Mouse (Mus musculus): ENCODE measurements around the gene Commd1. TPM values are rescaled to one million over a fixed set of nuclear protein-coding genes. Genes with fewer than 3 reads are reported as not detected.

Commd1 gene
- polyA plus RNA-seq, 1 experiment from 2014 or later, result 372 TPM

DNA sequence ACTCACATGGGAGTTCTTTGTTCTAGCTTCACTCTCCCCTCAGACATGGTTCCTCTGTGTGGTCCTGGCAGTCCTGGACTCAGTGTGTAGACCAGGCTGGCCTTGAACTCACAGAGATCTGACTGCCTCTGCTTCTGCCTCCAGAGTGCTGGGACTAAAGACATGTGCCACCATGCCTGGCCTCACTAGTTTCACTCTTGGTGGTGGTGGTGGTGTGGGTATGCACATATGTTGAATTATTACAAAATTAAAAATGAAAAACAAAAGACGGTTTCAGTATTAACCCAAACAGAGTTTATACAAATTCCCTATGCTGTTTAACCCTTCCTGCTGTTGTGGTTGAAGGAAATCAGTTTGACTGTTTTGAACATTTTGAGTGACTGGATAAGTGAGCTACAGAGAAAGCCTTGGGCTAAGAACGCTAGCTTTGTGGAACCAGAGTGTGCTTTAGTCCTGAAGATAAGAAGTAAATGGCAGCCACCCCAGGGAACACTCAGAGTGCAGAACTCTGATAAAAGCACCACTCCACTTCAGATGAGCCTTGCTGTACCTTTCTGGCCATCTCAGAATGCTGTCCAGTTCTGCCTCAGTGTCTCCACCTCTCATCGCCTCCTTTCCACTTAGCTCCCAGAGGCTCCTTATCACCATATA is 105.4 kb downstream of the Commd1 start:
- H3K4me1 ChIP-seq, result peaks cover 11% of the 10 kb centered on the region
- H3K27ac ChIP-seq, result no peak overlapping the region
- no peak for ATAC-seq (ENCODE audit: low FRiP score, low read depth)
- no peaks in the 10 kb centered on the region for H3K27me3 ChIP-seq
- no peaks in the 10 kb centered on the region for H3K36me3 ChIP-seq
- H3K4me2 ChIP-seq (replicated peaks), result no peak overlapping the region
- H3K4me3 ChIP-seq, result no peak overlapping the region
- no peaks in the 10 kb centered on the region for H3K9me3 ChIP-seq
- H3K9ac ChIP-seq, result no peak overlapping the region
- 83% methylated on average over 3 of the region's 3 CpGs for WGBS

- H3K36me3 ChIP-seq, result no peaks in the 10 kb centered on the region
- no peaks in the 10 kb centered on the region for H3K9me3 ChIP-seq
- 73% methylated on average over 4 of the region's 4 CpGs for WGBS
- no peaks in the 10 kb centered on the region for H3K27me3 ChIP-seq
- H3K4me2 ChIP-seq (replicated peaks), result no peak overlapping the region
- H3K27ac ChIP-seq, result no peak overlapping the region
- no peak overlapping the region for H3K4me3 ChIP-seq
- ATAC-seq (ENCODE audit: low FRiP score, low read depth), result no peak
- H3K4me1 ChIP-seq, result peaks cover 11% of the 10 kb centered on the region
- no peak overlapping the region for H3K9ac ChIP-seq
Observed at GRCm38 (mm10) chr11:22875279-22875678, 106.9 kb downstream of the Commd1 start.

DNA sequence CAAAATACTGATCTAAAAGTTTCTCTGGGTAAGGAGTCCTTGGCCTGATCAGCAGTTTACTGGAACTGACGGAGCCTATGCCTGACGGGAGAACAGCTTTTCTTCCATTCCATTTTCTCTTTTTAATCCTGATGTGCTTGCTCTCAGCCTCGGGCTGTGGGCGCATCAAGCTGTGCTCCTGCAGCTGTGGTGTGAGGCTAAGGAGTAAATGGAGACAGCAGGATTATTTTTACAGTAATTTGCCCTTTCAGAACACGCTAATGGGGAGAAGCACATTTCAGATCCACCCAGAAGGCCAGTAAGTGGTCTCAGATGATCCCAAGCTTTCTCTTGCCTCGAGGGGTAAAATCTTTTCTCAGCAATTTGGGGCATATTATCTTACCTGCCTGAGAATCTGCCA is 107.4 kb downstream of the Commd1 start:
- WGBS, result 59% methylated on average over 6 of the region's 6 CpGs
- H3K9me3 ChIP-seq, result no peaks in the 10 kb centered on the region
- no peak overlapping the region for H3K4me3 ChIP-seq
- ATAC-seq (ENCODE audit: low FRiP score, low read depth), result no peak
- H3K27ac ChIP-seq, result no peak overlapping the region
- H3K4me2 ChIP-seq (replicated peaks), result no peak overlapping the region
- peaks cover 11% of the 10 kb centered on the region for H3K4me1 ChIP-seq
- no peak overlapping the region for H3K9ac ChIP-seq
- H3K27me3 ChIP-seq, result no peaks in the 10 kb centered on the region
- H3K36me3 ChIP-seq, result no peaks in the 10 kb centered on the region

- H3K27me3 ChIP-seq, result no peaks in the 10 kb centered on the region
- no peak overlapping the region for H3K27ac ChIP-seq
- no peaks in the 10 kb centered on the region for H3K36me3 ChIP-seq
- H3K9ac ChIP-seq, result no peak overlapping the region
- H3K4me1 ChIP-seq, result peaks cover 8% of the 10 kb centered on the region
- H3K4me2 ChIP-seq (replicated peaks), result no peak overlapping the region
- no peak overlapping the region for H3K4me3 ChIP-seq
- no peaks in the 10 kb centered on the region for H3K9me3 ChIP-seq
- no peak for ATAC-seq (ENCODE audit: low FRiP score, low read depth)
- 57% methylated on average over 4 of the region's 4 CpGs for WGBS
Observed at GRCm38 (mm10) chr11:22873383-22873782, 108.8 kb downstream of the Commd1 start.

GRCm38 (mm10) chr11:22872307-22872680 is 109.9 kb downstream of the Commd1 start:
- WGBS, result 36% methylated on average over 4 of the region's 4 CpGs
- ATAC-seq (ENCODE audit: low FRiP score, low read depth), result no peak

DNA sequence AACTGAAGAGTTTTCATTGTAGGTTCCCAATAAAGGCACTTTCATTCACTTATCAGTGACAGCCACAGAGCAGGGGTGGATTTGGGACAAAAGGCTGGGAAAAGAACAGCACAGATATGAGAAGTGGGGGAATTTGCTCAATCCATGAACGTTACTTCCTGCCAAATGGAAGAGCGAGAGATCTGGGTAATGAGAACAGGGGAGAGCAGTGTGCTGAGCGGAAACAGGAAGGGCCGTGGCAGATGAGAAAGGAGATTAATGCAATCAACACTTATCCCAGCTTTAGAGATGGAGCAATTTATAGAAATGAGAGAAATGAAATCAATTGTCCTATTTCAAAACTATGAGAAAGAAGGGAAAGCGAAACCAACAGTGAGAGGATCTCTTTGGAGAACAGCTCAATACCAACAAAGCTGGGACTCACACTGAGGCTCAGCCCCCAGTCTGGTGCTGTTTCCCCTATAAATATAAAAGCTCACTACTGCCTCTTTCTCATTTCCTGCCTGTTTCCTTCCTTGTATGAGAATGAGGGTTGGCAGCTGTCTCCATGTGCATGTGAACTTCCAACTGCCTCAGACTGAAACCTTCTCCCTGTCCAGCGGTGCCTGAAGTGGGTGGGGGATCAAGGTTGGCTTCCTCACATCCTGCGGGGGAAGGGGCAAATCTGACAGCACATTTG is 110.4 kb downstream of the Commd1 start:
- no peak for ATAC-seq (ENCODE audit: low FRiP score, low read depth)
- H3K27me3 ChIP-seq, result no peaks in the 10 kb centered on the region
- no peaks in the 10 kb centered on the region for H3K9me3 ChIP-seq
- no peaks in the 10 kb centered on the region for H3K36me3 ChIP-seq
- peaks cover 8% of the 10 kb centered on the region for H3K4me1 ChIP-seq
- no peak overlapping the region for H3K9ac ChIP-seq
- WGBS, result 61% methylated on average over 7 of the region's 7 CpGs
- H3K4me2 ChIP-seq (replicated peaks), result peak overlapping the region; percentile 25; the same call in 1 of the 2 replicates
- H3K27ac ChIP-seq, result no peak overlapping the region
- no peak overlapping the region for H3K4me3 ChIP-seq

More at GRCm38 (mm10) chr11:22872307-22872680, 109.9 kb downstream of the Commd1 start:
- H3K36me3 ChIP-seq, result no peaks in the 10 kb centered on the region
- H3K4me3 ChIP-seq, result no peak overlapping the region
- H3K4me1 ChIP-seq, result peaks cover 8% of the 10 kb centered on the region
- no peak overlapping the region; the same call in 1 of the 2 replicates for H3K27ac ChIP-seq
- H3K9me3 ChIP-seq, result no peaks in the 10 kb centered on the region
- H3K9ac ChIP-seq, result no peak overlapping the region
- H3K27me3 ChIP-seq, result no peaks in the 10 kb centered on the region
- H3K4me2 ChIP-seq (replicated peaks), result peak overlapping the region; percentile 25; the same call in 1 of the 2 replicates

- H3K9me3 ChIP-seq, result no peaks in the 10 kb centered on the region
- no peak overlapping the region for H3K4me2 ChIP-seq (replicated peaks)
- WGBS, result 85% methylated on average over 8 of the region's 8 CpGs
- no peak for ATAC-seq (ENCODE audit: low FRiP score, low read depth)
- no peak overlapping the region for H3K9ac ChIP-seq
- H3K36me3 ChIP-seq, result no peaks in the 10 kb centered on the region
- peaks cover 8% of the 10 kb centered on the region for H3K4me1 ChIP-seq
- H3K4me3 ChIP-seq, result no peak overlapping the region
- 0 out of 2 replicates have a peak, but pooled peaks cover 5% of the 10 kb centered on the region for H3K27me3 ChIP-seq
- no peak overlapping the region for H3K27ac ChIP-seq
Observed at GRCm38 (mm10) chr11:22868582-22868981, 113.6 kb downstream of the Commd1 start.

DNA sequence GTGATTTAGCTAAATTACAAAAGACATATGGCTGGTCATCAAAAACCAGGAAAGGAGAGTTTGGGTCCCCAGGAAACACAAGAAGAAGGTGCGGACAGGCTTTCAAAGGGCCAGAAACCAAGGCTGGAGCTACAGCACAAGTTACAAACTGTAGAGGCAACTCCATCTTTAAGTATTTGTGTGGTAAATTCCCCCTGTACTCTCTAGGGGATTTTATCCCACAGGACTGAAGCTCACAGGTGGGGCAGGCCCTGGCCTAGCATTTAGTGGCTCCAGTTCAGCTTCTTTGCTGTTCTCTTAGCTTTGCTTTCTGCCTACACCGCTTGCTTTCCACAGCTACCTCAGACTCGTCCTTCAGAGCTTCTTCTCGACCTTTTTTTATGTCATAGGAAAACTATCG is 114.5 kb downstream of the Commd1 start:
- H3K27me3 ChIP-seq, result 0 out of 2 replicates have a peak, but pooled peaks cover 12% of the 10 kb centered on the region
- H3K4me2 ChIP-seq (replicated peaks), result no peak overlapping the region
- H3K27ac ChIP-seq, result no peak overlapping the region
- H3K4me1 ChIP-seq, result peaks cover 8% of the 10 kb centered on the region
- no peaks in the 10 kb centered on the region for H3K9me3 ChIP-seq
- no peak overlapping the region for H3K4me3 ChIP-seq
- no peaks in the 10 kb centered on the region for H3K36me3 ChIP-seq
- ATAC-seq (ENCODE audit: low FRiP score, low read depth), result no peak
- H3K9ac ChIP-seq, result no peak overlapping the region
- WGBS, result 85% methylated on average over 5 of the region's 5 CpGs

GRCm38 (mm10) chr11:22865635-22866246 is 116.4 kb downstream of the Commd1 start:
- Histone ChIP-seq H3K9me3 (no peaks in the 10 kb centered on the region), H3K4me1 (0 out of 2 replicates have a peak, but pooled peaks cover 2% of the 10 kb centered on the region), H3K4me2 (replicated peaks) (no peak overlapping the region), H3K27ac (no peak overlapping the region), H3K27me3 (peaks cover 28% of the 10 kb centered on the region), H3K9ac (no peak overlapping the region), H3K36me3 (no peaks in the 10 kb centered on the region), H3K4me3 (no peak overlapping the region)
- ATAC-seq (ENCODE audit: low FRiP score, low read depth), result no peak
- 81% methylated on average over 7 of the region's 7 CpGs for WGBS

DNA sequence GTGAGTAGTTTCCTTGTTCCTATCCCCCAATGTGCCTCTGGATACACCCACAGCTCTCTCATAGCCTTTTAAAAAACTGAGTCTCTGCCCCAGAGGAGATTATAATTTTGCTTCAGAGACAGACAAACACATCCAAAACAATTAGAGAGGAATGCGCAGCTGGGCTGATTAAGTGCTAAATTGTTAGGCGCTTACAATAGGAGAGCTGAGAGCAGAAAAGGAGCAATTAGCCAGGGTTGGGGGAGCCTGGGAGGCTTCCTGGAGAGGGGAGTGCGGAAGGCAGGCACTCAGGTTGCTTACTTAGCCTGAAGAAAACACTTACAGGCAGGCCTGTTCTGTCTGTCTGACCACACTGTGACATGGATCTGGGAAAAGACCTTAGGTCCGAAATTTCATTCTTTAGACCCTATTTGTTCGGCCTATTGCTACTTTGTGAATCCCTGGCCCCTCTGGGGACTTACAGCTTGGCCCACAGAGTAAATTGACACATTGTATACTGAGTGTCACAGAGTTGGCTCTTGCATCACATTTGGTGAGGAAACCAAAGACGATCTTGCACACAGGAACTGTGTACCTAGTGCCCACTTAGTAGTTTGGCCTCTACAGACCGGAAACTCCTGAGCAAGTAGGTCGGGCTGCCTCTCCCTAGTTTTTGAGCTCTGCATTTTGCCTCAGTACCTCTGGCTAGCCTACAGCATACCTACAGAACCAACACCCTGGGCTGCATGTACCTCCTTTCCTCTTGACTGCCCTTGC is 117.7 kb downstream of the Commd1 start:
- no peak overlapping the region for H3K4me2 ChIP-seq (replicated peaks)
- no peaks in the 10 kb centered on the region for H3K36me3 ChIP-seq
- H3K4me3 ChIP-seq, result no peak overlapping the region
- H3K9me3 ChIP-seq, result no peaks in the 10 kb centered on the region
- ATAC-seq (ENCODE audit: low FRiP score, low read depth), result no peak
- H3K27ac ChIP-seq, result no peak overlapping the region
- WGBS, result 53% methylated on average over 8 of the region's 8 CpGs
- peaks cover 35% of the 10 kb centered on the region for H3K27me3 ChIP-seq
- H3K9ac ChIP-seq, result no peak overlapping the region
- peaks cover 8% of the 10 kb centered on the region for H3K4me1 ChIP-seq

DNA sequence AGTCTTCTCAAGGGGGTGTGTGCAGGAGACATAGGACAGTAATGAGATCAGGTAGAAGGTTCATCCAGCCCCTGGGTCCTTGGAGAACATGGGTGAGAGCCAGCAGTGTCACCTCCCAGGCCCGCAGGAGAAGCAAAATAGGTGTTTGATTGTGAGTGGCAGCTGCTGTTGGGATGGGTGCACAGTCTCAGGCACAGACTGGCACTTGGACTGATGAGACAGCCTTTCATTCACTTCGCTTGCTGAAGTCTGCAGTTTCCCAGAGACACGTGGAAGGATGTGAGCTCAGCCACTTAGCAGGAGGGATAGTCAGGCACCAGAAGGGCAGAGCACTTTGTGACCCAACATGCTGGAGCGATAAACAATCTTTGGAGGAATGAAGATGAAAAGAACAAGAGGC is 118.6 kb downstream of the Commd1 start:
- peaks cover 14% of the 10 kb centered on the region for H3K4me1 ChIP-seq
- 45% methylated on average over 4 of the region's 4 CpGs for WGBS

GRCm38 (mm10) chr11:22861315-22861714 is 120.9 kb downstream of the Commd1 start:
- Histone ChIP-seq H3K27me3 (peaks cover 64% of the 10 kb centered on the region), H3K4me1 (peaks cover 22% of the 10 kb centered on the region), H3K4me3 (no peak overlapping the region), H3K27ac (no peak overlapping the region), H3K36me3 (no peaks in the 10 kb centered on the region), H3K9ac (no peak overlapping the region), H3K9me3 (no peaks in the 10 kb centered on the region), H3K4me2 (replicated peaks) (no peak overlapping the region)
- ATAC-seq (ENCODE audit: low FRiP score, low read depth), result no peak
- WGBS, result 63% methylated on average over 4 of the region's 4 CpGs

More for the DNA sequence above, 118.6 kb downstream of the Commd1 start:
- H3K9me3 ChIP-seq, result no peaks in the 10 kb centered on the region
- H3K27ac ChIP-seq, result no peak overlapping the region
- peaks cover 42% of the 10 kb centered on the region for H3K27me3 ChIP-seq
- no peak for ATAC-seq (ENCODE audit: low FRiP score, low read depth)
- no peak overlapping the region for H3K9ac ChIP-seq
- no peak overlapping the region for H3K4me3 ChIP-seq
- no peak overlapping the region for H3K4me2 ChIP-seq (replicated peaks)
- no peaks in the 10 kb centered on the region for H3K36me3 ChIP-seq
